Mouse (Mus musculus) embryonic stem cell, embryonic (primary cell): ENCODE results near the gene Tmem232.
"Not testable (repeated sequence)": the region's sequence is repeated elsewhere in the genome, so short reads cannot be mapped to it uniquely, and the experiment has no call there.

Experiments
- CTCF ChIA-PET, 4 experiments: fragments of 300-600 bp in 2 of 4; fragments of 350-600 bp in 2 of 4; sonication (Branson Sonifier 250); formaldehyde crosslinking; loops; one replicate each; lab custom pipeline; 2022; ENCODE audit warnings: inconsistent platforms in 2 of 4; lab: Charles Lee
- POLR2A ChIA-PET, 4 experiments: fragments of 300-600 bp in 2 of 4; fragments of 350-600 bp in 2 of 4; sonication (Branson Sonifier 250); formaldehyde crosslinking; loops; one replicate each; lab custom pipeline; 2022; ENCODE audit warnings: antibody characterized with exemption in 4 of 4, inconsistent platforms in 1 of 4; lab: Charles Lee

The Tmem232 gene

DNA sequence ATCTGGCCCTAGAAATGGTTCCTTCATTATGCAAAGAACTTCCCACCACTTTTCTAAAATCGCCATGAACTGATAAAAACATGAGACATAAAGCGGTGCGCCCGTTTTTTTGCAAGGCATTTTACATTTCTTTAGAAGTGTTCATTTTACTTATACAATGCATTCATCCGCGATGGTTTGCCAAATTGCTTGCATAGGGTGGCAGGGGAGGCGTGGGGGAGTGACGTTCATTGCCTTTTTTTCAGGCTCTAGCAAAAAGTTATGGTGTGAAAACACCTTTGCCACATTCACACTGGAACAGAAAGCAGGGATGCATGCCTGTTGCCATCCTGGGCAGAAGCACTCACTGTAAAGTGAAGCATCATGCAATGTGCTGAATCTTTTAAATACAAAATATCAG lies 188.7 kb downstream of the Tmem232 start:
- CTCF ChIA-PET = no interaction called here
- POLR2A ChIA-PET = no interaction called here

- ChIA-PET CTCF (no interaction called here), POLR2A (no interaction called here)
Observed at GRCm38 (mm10) chr17:65340016-65340415, 200.6 kb downstream of the Tmem232 start.

- CTCF ChIA-PET = no interaction called here
- POLR2A ChIA-PET = no interaction called here
Observed at GRCm38 (mm10) chr17:65330759-65331158, 209.8 kb downstream of the Tmem232 start.

- CTCF ChIA-PET = interaction anchor here in 3 of 4 experiments (0.7 to 1.7 kb wide), 4 partner anchors 192 to 1522 kb away, joined by 3 to 9 read pairs (median 4); no protein-coding TSS in a partner anchor
Observed at GRCm38 (mm10) chr17:65325249-65325648, 215.3 kb downstream of the Tmem232 start.

DNA sequence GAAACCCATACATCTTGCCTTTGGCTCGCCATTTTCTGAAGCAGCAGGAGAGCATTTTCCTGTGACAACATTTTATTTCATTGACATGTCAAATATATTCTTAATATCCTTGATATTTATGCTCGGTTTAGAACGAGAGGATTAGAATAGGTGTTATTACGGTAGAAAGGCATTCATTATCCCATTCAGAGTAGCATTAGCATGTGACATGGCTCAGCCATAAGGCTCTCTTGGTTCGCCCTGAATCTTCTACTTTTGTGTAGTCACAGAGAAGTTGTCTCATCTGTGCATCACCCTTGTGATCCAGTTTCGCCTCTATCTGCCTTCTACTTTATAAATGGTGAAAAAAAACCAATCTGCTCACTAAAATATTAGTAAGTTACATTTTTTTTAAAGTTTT lies 220.0 kb downstream of the Tmem232 start:
- ChIA-PET POLR2A (no interaction called here), CTCF (no interaction called here)

More at GRCm38 (mm10) chr17:65325249-65325648, 215.3 kb downstream of the Tmem232 start:
- POLR2A ChIA-PET = no interaction called here

GRCm38 (mm10) chr17:65299946-65300345 lies 240.6 kb downstream of the Tmem232 start:
- ChIA-PET POLR2A (interaction anchor here in 1 of 4 experiments (0.7 kb wide), 2 partner anchors 359 to 1140 kb away, joined by 3 to 4 read pairs; no protein-coding TSS in a partner anchor), CTCF (no interaction called here)

- CTCF ChIA-PET = no interaction called here
- POLR2A ChIA-PET = no interaction called here
Observed at GRCm38 (mm10) chr17:65297831-65298230, 242.8 kb downstream of the Tmem232 start.

DNA sequence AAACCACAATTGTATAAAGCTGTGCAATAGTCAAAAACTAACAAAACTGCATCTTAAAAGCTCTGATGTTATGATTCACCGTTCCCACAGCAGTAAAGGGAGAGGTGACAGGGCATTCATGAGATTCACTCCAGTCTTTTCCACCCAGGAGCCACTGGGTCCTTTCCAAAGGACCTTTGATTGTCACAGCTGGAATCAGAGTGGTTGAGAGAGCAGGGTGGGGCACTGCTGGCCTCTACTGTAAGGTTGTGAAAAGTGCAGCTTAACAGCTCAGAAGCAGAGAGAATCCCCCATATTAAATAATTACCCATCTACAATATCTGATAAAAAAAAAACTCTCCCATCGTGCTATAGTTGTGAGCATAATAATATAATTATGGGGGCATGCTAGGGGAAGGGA lies 288.4 kb downstream of the Tmem232 start:
- POLR2A ChIA-PET = no interaction called here
- CTCF ChIA-PET = interaction anchor here in 3 of 4 experiments (0.5 to 1.1 kb wide), 4 partner anchors 12 to 656 kb away, joined by 3 read pairs; no protein-coding TSS in a partner anchor

DNA sequence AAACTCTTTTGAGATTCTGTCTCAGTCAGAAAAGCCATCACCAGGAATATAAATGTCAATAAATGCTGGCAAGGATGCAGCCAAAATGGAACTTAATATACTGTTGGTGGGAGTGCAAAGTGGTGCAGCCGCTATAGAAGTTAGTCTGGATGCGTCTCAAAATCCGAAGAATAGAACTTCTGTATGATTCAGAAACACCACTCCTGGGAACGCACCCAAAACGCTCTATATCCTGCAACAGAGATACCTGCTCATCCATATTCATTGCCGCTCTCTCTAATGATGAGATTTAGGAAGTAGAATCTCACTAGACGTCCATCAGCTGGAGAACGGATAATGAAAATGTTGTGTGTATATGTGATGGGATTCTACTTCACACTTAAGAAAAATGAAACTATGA lies 290.3 kb downstream of the Tmem232 start:
- CTCF ChIA-PET = no interaction called here
- POLR2A ChIA-PET = no interaction called here

DNA sequence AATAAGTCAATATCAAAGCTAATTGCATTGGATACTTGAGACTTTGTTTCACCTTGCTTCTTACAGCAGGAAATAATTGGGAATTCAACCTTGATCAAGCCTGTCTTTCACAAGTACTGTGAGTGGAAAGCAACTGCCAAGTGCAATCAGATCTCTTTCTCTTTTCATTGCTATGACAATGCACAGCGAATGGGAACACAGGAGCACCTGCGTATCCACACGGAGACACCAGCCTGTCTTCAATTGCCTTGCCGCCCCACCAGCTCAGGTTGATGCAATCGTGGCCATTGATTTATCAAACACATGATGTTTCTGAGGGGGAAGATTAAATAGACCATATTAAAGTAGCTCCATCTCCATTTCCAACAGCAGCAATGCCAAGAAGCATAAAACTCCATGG lies 296.9 kb downstream of the Tmem232 start:
- POLR2A ChIA-PET = no interaction called here
- CTCF ChIA-PET = interaction anchor here in 1 of 4 experiments (0.6 kb wide), 1 partner anchor 321 kb away, joined by 3 read pairs; no protein-coding TSS in a partner anchor

DNA sequence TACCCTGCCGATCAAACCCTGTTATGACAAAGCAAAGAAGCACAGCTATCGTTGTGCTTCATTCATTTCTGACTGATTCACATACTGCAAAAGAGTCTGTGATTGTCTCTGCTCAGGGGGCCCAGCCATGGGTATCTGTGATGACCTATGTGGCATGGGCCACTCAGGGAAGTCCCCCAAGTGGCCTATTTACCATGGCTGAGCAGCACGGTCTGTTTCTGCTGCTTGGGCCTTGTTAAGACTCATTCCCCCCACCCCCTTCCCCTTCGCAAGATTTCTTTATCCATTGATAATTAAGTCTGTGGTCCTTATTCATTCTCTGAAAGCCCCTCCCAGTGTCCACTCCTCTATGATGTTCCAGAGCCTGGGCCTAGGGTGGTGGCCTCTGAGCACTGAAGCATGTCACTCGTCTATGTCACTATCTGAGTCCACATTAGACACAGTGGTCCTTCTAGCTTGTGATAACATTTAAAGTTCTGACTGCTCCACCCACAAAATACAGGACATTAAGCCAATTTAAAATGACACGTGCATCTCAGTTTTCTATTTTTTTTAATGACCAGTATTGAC lies 315.1 kb downstream of the Tmem232 start:
- ChIA-PET POLR2A (interaction anchor here in 1 of 4 experiments (0.9 kb wide), 1 partner anchor 733 kb away, joined by 3 read pairs; no protein-coding TSS in a partner anchor), CTCF (no interaction called here)

- POLR2A ChIA-PET = not testable (repeated sequence)
Observed at GRCm38 (mm10) chr17:65221687-65222086, 318.9 kb downstream of the Tmem232 start.

More at GRCm38 (mm10) chr17:65221687-65222086, 318.9 kb downstream of the Tmem232 start:
- CTCF ChIA-PET = interaction anchor here in 1 of 4 experiments (0.6 kb wide), 1 partner anchor 193 kb away, joined by 3 read pairs; no protein-coding TSS in a partner anchor
